Mouse (Mus musculus): Measurements from ENCODE around the gene Fzd10.

- TF ChIP-seq POLR2A (IDR thresholded peaks at IDR 0.05; ENCODE audit: insufficient read length, low read depth) = no peak
- no peak for TF ChIP-seq POLR2AphosphoS2 (IDR thresholded peaks at IDR 0.05; ENCODE audit: insufficient read length, low read depth)
- no peak for TF ChIP-seq MYOG (IDR thresholded peaks at IDR 0.05; ENCODE audit: control insufficient read depth in 1 of 3, insufficient read depth in 1 of 3, insufficient read length in 2 of 3, low read depth in 2 of 3)
- no peak for TF ChIP-seq SRF (IDR thresholded peaks at IDR 0.05; ENCODE audit: control insufficient read depth, insufficient read length, low read depth)
- TF ChIP-seq REST (IDR thresholded peaks at IDR 0.05; ENCODE audit: insufficient read depth, insufficient read length) = no peak
Observed at GRCm38 (mm10) chr5:128600072-128601021, at the start of gene Fzd10.

Measured in myocyte (in vitro differentiated cells).